Mouse (Mus musculus): ENCODE data around the gene Kcns1. TPM values are rescaled to one million over a fixed set of nuclear protein-coding genes. Genes with fewer than 3 reads are reported as not detected.

The Kcns1 gene
- polyA plus RNA-seq, 1 experiment from 2014 or later = 0.19 TPM

DNA sequence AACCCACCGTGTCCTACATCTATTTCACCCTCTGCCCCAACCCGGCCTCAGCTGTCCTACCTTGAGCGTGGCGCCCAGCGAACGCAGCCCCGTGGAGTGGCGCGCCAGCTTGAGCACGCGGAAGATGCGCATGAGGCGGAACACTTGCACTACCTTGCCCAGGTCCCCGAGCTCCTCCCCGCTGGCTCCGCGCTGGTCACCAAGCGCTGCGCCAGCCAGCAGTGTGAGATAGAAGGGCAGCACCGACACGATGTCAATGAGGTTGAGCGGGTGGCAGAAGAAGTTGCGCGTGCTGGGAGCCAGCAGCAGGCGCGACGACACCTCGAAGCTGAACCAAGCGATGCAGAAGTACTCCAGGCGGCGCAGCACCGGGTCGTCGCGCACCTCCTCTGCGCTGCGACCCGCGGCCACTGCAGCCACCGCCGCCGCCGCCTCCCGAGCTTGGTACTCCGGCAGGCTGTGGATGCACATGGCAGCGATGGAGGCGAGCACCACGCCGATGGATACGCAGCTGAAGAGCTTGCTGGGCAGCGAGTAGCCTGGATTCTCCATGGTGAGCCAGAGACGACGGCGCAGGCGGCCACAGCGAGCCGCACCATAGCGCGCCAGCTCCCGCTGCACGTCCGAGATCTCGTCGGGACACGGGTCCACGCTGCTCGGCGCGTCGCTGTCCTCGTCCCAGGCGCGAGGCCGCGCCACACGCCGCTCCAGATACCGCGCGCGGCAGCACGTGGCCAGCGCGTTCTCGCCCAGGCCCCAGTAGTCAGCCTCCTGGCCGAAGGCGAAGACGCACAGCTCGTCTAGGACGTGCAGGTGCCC, 3.0 kb downstream of the Kcns1 start:
- peak overlapping the region; percentile 46 for H3K4me2 ChIP-seq (replicated peaks; ENCODE audit: low read depth)
- DNase-seq (ENCODE audit: low spot score) (no peak), ATAC-seq (ENCODE audit: low FRiP score, low TSS enrichment) (no peak)
- no peak for TF ChIP-seq EP300 (optimal IDR thresholded peaks at IDR 0.05)
- TF ChIP-seq CTCF (IDR thresholded peaks at IDR 0.05; ENCODE audit: low read depth) = no peak
- H3K27ac ChIP-seq (replicated peaks) = no peak overlapping the region
- H3K4me3 ChIP-seq (ENCODE audit: low read depth, low read length) = peak overlapping the region; percentile 27
- 13% methylated on average over 86 of the region's 90 CpGs for WGBS
- peaks cover 20% of the 10 kb centered on the region; the same call in 1 of the 2 replicates for H3K27me3 ChIP-seq (ENCODE audit: control insufficient read depth, insufficient read depth, low read length)
- H3K4me1 ChIP-seq (replicated peaks; ENCODE audit: control insufficient read depth, insufficient read depth) = no peaks in the 10 kb centered on the region
- no peak overlapping the region for H3K9ac ChIP-seq (ENCODE audit: low read length)
- no peaks in the 10 kb centered on the region for H3K9me3 ChIP-seq (ENCODE audit: control insufficient read depth, low read length)
- H3K36me3 ChIP-seq (ENCODE audit: control insufficient read depth, insufficient read depth, low read length) = no peaks in the 10 kb centered on the region

GRCm38 (mm10) chr2:164164941-164165340, 6.0 kb downstream of the Kcns1 start:
- H3K27me3 ChIP-seq (ENCODE audit: control insufficient read depth, insufficient read depth, low read length) = peaks cover 17% of the 10 kb centered on the region; the same call in 1 of the 2 replicates
- no peak overlapping the region for H3K9ac ChIP-seq (ENCODE audit: low read length)
- H3K27ac ChIP-seq (replicated peaks) = no peak overlapping the region
- 84% methylated on average over 5 of the region's 5 CpGs for WGBS
- no peak overlapping the region for H3K4me2 ChIP-seq (replicated peaks; ENCODE audit: low read depth)
- ATAC-seq (ENCODE audit: low FRiP score, low TSS enrichment) (no peak), DNase-seq (ENCODE audit: low spot score) (no peak)
- H3K9me3 ChIP-seq (ENCODE audit: control insufficient read depth, low read length) = no peaks in the 10 kb centered on the region
- no peak overlapping the region for H3K4me3 ChIP-seq (ENCODE audit: low read depth, low read length)
- H3K36me3 ChIP-seq (ENCODE audit: control insufficient read depth, insufficient read depth, low read length) = no peaks in the 10 kb centered on the region
- no peaks in the 10 kb centered on the region for H3K4me1 ChIP-seq (replicated peaks; ENCODE audit: control insufficient read depth, insufficient read depth)
- no peak for TF ChIP-seq EP300 (optimal IDR thresholded peaks at IDR 0.05)
- no peak for TF ChIP-seq CTCF (IDR thresholded peaks at IDR 0.05; ENCODE audit: low read depth)

GRCm38 (mm10) chr2:164161515-164162055, 9.3 kb downstream of the Kcns1 start:
- TF ChIP-seq CTCF (IDR thresholded peaks at IDR 0.05; ENCODE audit: low read depth) (no peak), EP300 (optimal IDR thresholded peaks at IDR 0.05) (no peak)
- no peak overlapping the region for H3K4me2 ChIP-seq (replicated peaks; ENCODE audit: low read depth)
- no peaks in the 10 kb centered on the region for H3K36me3 ChIP-seq (ENCODE audit: control insufficient read depth, insufficient read depth, low read length)
- no peaks in the 10 kb centered on the region for H3K4me1 ChIP-seq (replicated peaks; ENCODE audit: control insufficient read depth, insufficient read depth)
- no peaks in the 10 kb centered on the region for H3K9me3 ChIP-seq (ENCODE audit: control insufficient read depth, low read length)
- ATAC-seq (ENCODE audit: low FRiP score, low TSS enrichment) (no peak), DNase-seq (ENCODE audit: low spot score) (no peak)
- no peak overlapping the region for H3K4me3 ChIP-seq (ENCODE audit: low read depth, low read length)
- H3K27me3 ChIP-seq (ENCODE audit: control insufficient read depth, insufficient read depth, low read length) = no peaks in the 10 kb centered on the region; the same call in 1 of the 2 replicates
- no peak overlapping the region for H3K9ac ChIP-seq (ENCODE audit: low read length)
- 59% methylated on average over 11 of the region's 11 CpGs for WGBS
- no peak overlapping the region for H3K27ac ChIP-seq (replicated peaks)

DNA sequence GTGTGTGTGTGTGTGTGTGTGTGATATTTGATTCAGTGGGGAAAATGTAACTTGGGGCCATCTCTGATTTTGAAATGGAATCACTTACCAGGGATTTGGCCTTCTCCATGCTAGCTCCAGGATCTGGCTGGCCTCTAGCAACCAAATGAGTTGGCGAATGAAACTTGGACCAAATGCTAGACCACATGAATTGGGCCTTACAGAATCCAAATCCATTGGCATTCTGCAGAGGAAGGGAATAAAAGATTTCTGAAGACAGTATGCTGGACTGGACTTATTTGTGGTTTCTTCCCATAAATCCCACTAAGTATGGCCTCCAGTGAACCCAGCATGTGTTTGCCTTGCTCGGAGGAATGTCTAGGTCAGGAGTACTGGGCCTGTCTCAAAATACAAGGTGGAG, 12.1 kb downstream of the Kcns1 start:
- 95% methylated on average over 2 of the region's 2 CpGs for WGBS
- Histone ChIP-seq H3K4me1 (replicated peaks; ENCODE audit: control insufficient read depth, insufficient read depth) (no peaks in the 10 kb centered on the region), H3K9ac (ENCODE audit: low read length) (no peak overlapping the region), H3K27ac (replicated peaks) (no peak overlapping the region), H3K27me3 (ENCODE audit: control insufficient read depth, insufficient read depth, low read length) (no peaks in the 10 kb centered on the region), H3K9me3 (ENCODE audit: control insufficient read depth, low read length) (no peaks in the 10 kb centered on the region), H3K4me2 (replicated peaks; ENCODE audit: low read depth) (no peak overlapping the region), H3K4me3 (ENCODE audit: low read depth, low read length) (no peak overlapping the region), H3K36me3 (ENCODE audit: control insufficient read depth, insufficient read depth, low read length) (no peaks in the 10 kb centered on the region)
- ATAC-seq (ENCODE audit: low FRiP score, low TSS enrichment) (no peak), DNase-seq (ENCODE audit: low spot score) (no peak)
- no peak for TF ChIP-seq CTCF (IDR thresholded peaks at IDR 0.05; ENCODE audit: low read depth)
- no peak for TF ChIP-seq EP300 (optimal IDR thresholded peaks at IDR 0.05)

GRCm38 (mm10) chr2:164156158-164156557, 14.8 kb downstream of the Kcns1 start:
- Histone ChIP-seq H3K4me1 (replicated peaks; ENCODE audit: control insufficient read depth, insufficient read depth) (no peaks in the 10 kb centered on the region), H3K4me2 (replicated peaks; ENCODE audit: low read depth) (no peak overlapping the region), H3K9me3 (ENCODE audit: control insufficient read depth, low read length) (no peaks in the 10 kb centered on the region), H3K9ac (ENCODE audit: low read length) (no peak overlapping the region), H3K4me3 (ENCODE audit: low read depth, low read length) (no peak overlapping the region), H3K27ac (replicated peaks) (no peak overlapping the region), H3K36me3 (ENCODE audit: control insufficient read depth, insufficient read depth, low read length) (peaks cover 5% of the 10 kb centered on the region; the same call in 1 of the 2 replicates), H3K27me3 (ENCODE audit: control insufficient read depth, insufficient read depth, low read length) (no peaks in the 10 kb centered on the region)
- TF ChIP-seq EP300 (optimal IDR thresholded peaks at IDR 0.05) (no peak), CTCF (IDR thresholded peaks at IDR 0.05; ENCODE audit: low read depth) (no peak)
- DNase-seq (ENCODE audit: low spot score) (no peak), ATAC-seq (ENCODE audit: low FRiP score, low TSS enrichment) (no peak)
- WGBS = 88% methylated on average over 7 of the region's 7 CpGs

DNA sequence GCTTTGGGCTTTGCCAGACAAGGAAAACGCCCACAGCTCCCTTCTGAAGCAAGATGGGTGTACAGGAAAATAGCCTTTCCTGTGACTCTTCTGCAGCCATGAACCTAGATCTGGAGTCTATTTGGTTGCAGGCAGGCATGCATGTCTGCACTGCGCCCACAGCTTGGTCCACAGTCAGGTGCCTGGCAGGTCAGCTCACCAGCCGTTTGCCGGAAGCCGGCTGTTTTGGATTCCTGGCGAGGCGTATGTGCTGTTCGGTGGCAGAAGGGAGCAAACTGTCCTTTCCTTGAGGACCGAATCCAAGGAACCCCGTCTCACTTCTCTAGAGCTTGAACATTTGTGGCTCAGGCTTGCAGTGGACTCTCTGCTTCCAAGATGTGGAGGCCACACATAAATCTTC, 16.9 kb downstream of the Kcns1 start:
- Histone ChIP-seq H3K4me3 (ENCODE audit: low read depth, low read length) (no peak overlapping the region), H3K9me3 (ENCODE audit: control insufficient read depth, low read length) (no peaks in the 10 kb centered on the region), H3K27ac (replicated peaks) (no peak overlapping the region), H3K4me1 (replicated peaks; ENCODE audit: control insufficient read depth, insufficient read depth) (no peaks in the 10 kb centered on the region), H3K9ac (ENCODE audit: low read length) (no peak overlapping the region), H3K36me3 (ENCODE audit: control insufficient read depth, insufficient read depth, low read length) (peaks cover 5% of the 10 kb centered on the region; the same call in 1 of the 2 replicates), H3K27me3 (ENCODE audit: control insufficient read depth, insufficient read depth, low read length) (no peaks in the 10 kb centered on the region), H3K4me2 (replicated peaks; ENCODE audit: low read depth) (no peak overlapping the region)
- DNase-seq (ENCODE audit: low spot score) (no peak), ATAC-seq (ENCODE audit: low FRiP score, low TSS enrichment) (no peak)
- no peak for TF ChIP-seq CTCF (IDR thresholded peaks at IDR 0.05; ENCODE audit: low read depth)
- no peak for TF ChIP-seq EP300 (optimal IDR thresholded peaks at IDR 0.05)
- WGBS = 91% methylated on average over 10 of the region's 10 CpGs

Data from stomach, postnatal 0 days (tissue).